Mouse (Mus musculus) liver, embryonic 16.5 days (tissue): ENCODE results near the gene Slc52a3. TPM values are rescaled to one million over a fixed set of nuclear protein-coding genes. Genes with fewer than 3 reads are reported as not detected.

Source experiments
- ATAC-seq: fragments of 200-750 bp; cut with Nextera tagmentation; 2 replicates; pipeline ENCODE4 v1.8.0; 2017; ENCODE audit warnings: low read depth, mild to moderate bottlenecking, moderate number of reproducible peaks, moderate library complexity
- H3K27ac ChIP-seq: fragments of 300-500 bp; sonication (generic); 2 replicates; pipeline ENCODE4 v1.5.1; 2014; ENCODE audit warnings: mild to moderate bottlenecking, low read length
- H3K27me3 ChIP-seq: fragments of 300-500 bp; sonication (generic); 2 replicates; pipeline ENCODE4 v1.6.1; 2014; ENCODE audit warnings: low read depth, low read length, mixed read lengths; ENCODE audit not compliant: control insufficient read depth, insufficient read depth
- H3K36me3 ChIP-seq: fragments of 300-500 bp; sonication (generic); 2 replicates; pipeline ENCODE4 v1.6.1; 2014; ENCODE audit warnings: mild to moderate bottlenecking; ENCODE audit not compliant: control insufficient read depth, insufficient read depth
- H3K4me1 ChIP-seq: fragments of 300-500 bp; sonication (generic); 2 replicates; pipeline ENCODE4 v1.6.1; 2014; ENCODE audit warnings: low read depth, low read length, mixed read lengths; ENCODE audit not compliant: control insufficient read depth
- H3K4me2 ChIP-seq: fragments of 300-500 bp; sonication (generic); 2 replicates; pipeline ENCODE4 v1.6.1; 2014; ENCODE audit warnings: low read depth, low read length, mixed read lengths
- H3K4me3 ChIP-seq: fragments of 300-500 bp; sonication (generic); 2 replicates; pipeline ENCODE4 v1.5.1; 2014; ENCODE audit warnings: low read depth, mild to moderate bottlenecking, low read length
- H3K9ac ChIP-seq: fragments of 300-500 bp; sonication (generic); 2 replicates; pipeline ENCODE4 v1.6.1; 2014; ENCODE audit warnings: low read depth, low read length
- H3K9me3 ChIP-seq: fragments of 300-500 bp; sonication (generic); replicated peaks from 2 replicates; pipeline ENCODE4 v1.6.1; 2016; ENCODE audit warnings: low read length; ENCODE audit not compliant: control insufficient read depth
- WGBS: fragments of 180-500 bp; shearing (Covaris S2); extraction: QIAGEN DNeasy Blood & Tissue Kit; methylation state at CpG from one replicate; pipeline ENCODE4 v1.1.7; 2014; ENCODE audit not compliant: insufficient replicate concordance; 5-methylcytosine and 5-hydroxymethylcytosine counted together
- polyA plus RNA-seq: library from polyadenylated mRNA; unstranded; fragments of >200 nt; fragmentation: Nextera tagmentation; extraction: Ambion mirVana; gene quantifications from 2 replicates; pipeline ENCODE4 v1.2.1, GENCODE M21; 2015

Gene Slc52a3
- polyA plus RNA-seq, 1 experiment from 2014 or later = 1.1 TPM

DNA sequence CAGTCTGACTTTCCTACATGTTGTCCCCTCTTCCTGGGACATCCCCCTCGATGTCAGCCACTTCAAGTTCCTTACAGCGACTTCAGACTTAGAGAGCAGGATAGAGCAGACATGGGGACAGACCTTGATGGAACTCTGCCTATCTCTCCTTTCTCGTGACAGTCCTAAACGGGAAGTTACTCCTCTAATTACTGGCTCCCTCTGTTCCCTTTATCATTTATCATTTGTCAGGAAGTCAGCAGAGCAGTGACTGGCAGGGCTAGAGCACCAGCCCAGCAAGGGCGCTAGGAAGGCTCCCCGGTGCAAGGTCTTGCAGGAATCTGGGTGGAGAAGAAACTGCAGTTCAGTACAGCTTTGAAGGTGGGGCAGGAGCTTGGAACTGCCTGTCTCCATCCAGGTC lies 6.2 kb downstream of the Slc52a3 start:
- no peaks in the 10 kb centered on the region for H3K36me3 ChIP-seq
- no peak overlapping the region for H3K4me3 ChIP-seq
- H3K4me2 ChIP-seq = no peak overlapping the region
- H3K27ac ChIP-seq = no peak overlapping the region
- H3K27me3 ChIP-seq = no peaks in the 10 kb centered on the region; the same call in none of the 2 replicates
- WGBS = 17% methylated on average over 6 of the region's 6 CpGs
- H3K4me1 ChIP-seq = peaks cover 13% of the 10 kb centered on the region
- no peak for ATAC-seq
- H3K9me3 ChIP-seq = no peaks in the 10 kb centered on the region
- H3K9ac ChIP-seq = no peak overlapping the region

GRCm38 (mm10) chr2:152007783-152008182 lies 11.5 kb downstream of the Slc52a3 start:
- H3K9ac ChIP-seq = no peak overlapping the region
- no peaks in the 10 kb centered on the region for H3K9me3 ChIP-seq
- WGBS = 57% methylated on average over 10 of the region's 10 CpGs
- no peak overlapping the region for H3K4me2 ChIP-seq
- H3K27me3 ChIP-seq = no peaks in the 10 kb centered on the region
- no peaks in the 10 kb centered on the region for H3K4me1 ChIP-seq
- ATAC-seq = no peak
- no peaks in the 10 kb centered on the region for H3K36me3 ChIP-seq
- H3K4me3 ChIP-seq = no peak overlapping the region
- H3K27ac ChIP-seq = no peak overlapping the region

DNA sequence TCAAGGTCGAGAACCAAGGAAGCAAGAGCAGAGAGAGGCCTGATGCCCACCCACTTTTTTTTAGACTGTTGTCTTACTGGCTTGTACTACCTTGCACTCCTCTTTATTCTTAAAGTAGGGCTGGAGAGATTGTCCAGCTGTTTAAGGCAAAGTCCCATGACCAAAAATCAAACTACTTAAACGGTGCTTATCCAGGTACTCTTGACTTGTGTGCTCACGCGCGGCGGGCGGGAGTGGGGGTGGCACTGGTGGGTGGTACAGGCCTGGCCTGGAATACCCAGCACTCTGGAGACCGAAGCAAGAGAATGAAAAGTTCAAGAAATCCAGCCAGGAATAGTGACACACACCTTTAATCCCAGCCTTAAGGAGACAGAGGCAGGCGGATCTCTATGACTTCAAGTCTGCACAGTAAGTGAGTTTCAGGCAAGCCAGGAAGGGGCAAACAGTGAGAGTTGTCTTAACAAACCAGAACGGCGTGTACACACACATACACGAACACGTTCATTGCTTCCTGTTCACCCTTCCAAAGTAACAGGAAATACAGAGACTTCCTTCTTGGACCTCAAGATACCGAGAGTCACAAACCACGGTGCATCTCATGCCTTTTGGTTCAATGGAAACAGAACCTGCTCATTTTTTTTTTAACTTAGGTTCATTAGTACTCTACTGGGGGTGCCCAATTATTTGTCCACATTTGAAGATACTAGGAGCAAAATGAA lies 12.9 kb downstream of the Slc52a3 start:
- Histone ChIP-seq H3K27me3 (no peaks in the 10 kb centered on the region), H3K36me3 (no peaks in the 10 kb centered on the region), H3K9ac (no peak overlapping the region), H3K27ac (no peak overlapping the region), H3K4me3 (no peak overlapping the region), H3K4me2 (no peak overlapping the region), H3K4me1 (no peaks in the 10 kb centered on the region), H3K9me3 (no peaks in the 10 kb centered on the region)
- ATAC-seq = no peak
- 46% methylated on average over 15 of the region's 15 CpGs for WGBS

- Histone ChIP-seq H3K36me3 (no peaks in the 10 kb centered on the region), H3K4me2 (no peak overlapping the region), H3K27ac (no peak overlapping the region), H3K4me3 (no peak overlapping the region), H3K4me1 (no peaks in the 10 kb centered on the region), H3K9ac (no peak overlapping the region), H3K27me3 (no peaks in the 10 kb centered on the region), H3K9me3 (no peaks in the 10 kb centered on the region)
- ATAC-seq = no peak
- WGBS = 34% methylated on average over 9 of the region's 9 CpGs
Observed at GRCm38 (mm10) chr2:152010251-152010650, 13.9 kb downstream of the Slc52a3 start.

- ATAC-seq = no peak
- H3K4me1 ChIP-seq = no peaks in the 10 kb centered on the region
Observed at GRCm38 (mm10) chr2:152010661-152011060, 14.3 kb downstream of the Slc52a3 start.

DNA sequence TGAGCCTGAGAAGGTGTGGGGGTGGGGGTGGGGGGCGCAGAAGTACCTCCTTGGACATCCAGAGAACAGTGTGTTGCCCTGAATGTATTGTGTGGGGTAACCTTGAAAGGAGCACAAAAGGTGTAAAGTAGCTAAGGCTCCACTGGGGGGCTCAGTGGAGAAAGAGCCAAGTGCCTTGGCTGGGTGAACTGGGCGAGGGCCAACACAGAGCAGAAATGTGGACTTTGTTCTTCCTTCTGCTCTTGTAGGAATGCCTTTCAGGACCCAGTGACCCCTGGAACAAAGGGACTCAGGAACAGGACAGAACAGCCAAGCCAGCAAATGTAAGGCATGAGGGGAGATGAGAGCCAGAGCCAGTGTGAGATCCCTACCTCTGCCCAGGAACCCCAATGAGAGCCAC lies 15.4 kb downstream of the Slc52a3 start:
- H3K4me3 ChIP-seq = no peak overlapping the region
- WGBS = 34% methylated on average over 2 of the region's 2 CpGs
- 0 out of 2 replicates have a peak, but pooled peaks have one; percentile 11 for ATAC-seq
- H3K4me1 ChIP-seq = no peaks in the 10 kb centered on the region
- H3K9ac ChIP-seq = no peak overlapping the region
- no peak overlapping the region for H3K27ac ChIP-seq
- no peaks in the 10 kb centered on the region for H3K27me3 ChIP-seq
- no peak overlapping the region for H3K4me2 ChIP-seq
- H3K36me3 ChIP-seq = no peaks in the 10 kb centered on the region
- no peaks in the 10 kb centered on the region for H3K9me3 ChIP-seq

More at GRCm38 (mm10) chr2:152010661-152011060, 14.3 kb downstream of the Slc52a3 start:
- H3K27ac ChIP-seq = no peak overlapping the region
- no peak overlapping the region for H3K4me3 ChIP-seq
- no peaks in the 10 kb centered on the region for H3K36me3 ChIP-seq
- H3K27me3 ChIP-seq = no peaks in the 10 kb centered on the region
- H3K9me3 ChIP-seq = no peaks in the 10 kb centered on the region
- WGBS = 66% methylated on average over 7 of the region's 7 CpGs
- H3K4me2 ChIP-seq = no peak overlapping the region
- no peak overlapping the region for H3K9ac ChIP-seq

GRCm38 (mm10) chr2:152012222-152012621 lies 15.9 kb downstream of the Slc52a3 start:
- no peak overlapping the region for H3K4me3 ChIP-seq
- no peaks in the 10 kb centered on the region for H3K27me3 ChIP-seq
- ATAC-seq = no peak
- H3K27ac ChIP-seq = no peak overlapping the region
- H3K9ac ChIP-seq = no peak overlapping the region
- no peaks in the 10 kb centered on the region for H3K9me3 ChIP-seq
- H3K4me2 ChIP-seq = no peak overlapping the region
- H3K4me1 ChIP-seq = no peaks in the 10 kb centered on the region
- H3K36me3 ChIP-seq = no peaks in the 10 kb centered on the region
- WGBS = 34% methylated on average over 4 of the region's 4 CpGs

- 29% methylated on average over 2 of the region's 2 CpGs for WGBS
- H3K27me3 ChIP-seq = no peaks in the 10 kb centered on the region
- H3K4me1 ChIP-seq = no peaks in the 10 kb centered on the region
- no peak overlapping the region for H3K4me3 ChIP-seq
- no peak overlapping the region for H3K27ac ChIP-seq
- ATAC-seq = no peak
- H3K9ac ChIP-seq = no peak overlapping the region
- H3K36me3 ChIP-seq = no peaks in the 10 kb centered on the region
- no peaks in the 10 kb centered on the region for H3K9me3 ChIP-seq
- H3K4me2 ChIP-seq = no peak overlapping the region
Observed at GRCm38 (mm10) chr2:152012701-152013100, 16.4 kb downstream of the Slc52a3 start.

DNA sequence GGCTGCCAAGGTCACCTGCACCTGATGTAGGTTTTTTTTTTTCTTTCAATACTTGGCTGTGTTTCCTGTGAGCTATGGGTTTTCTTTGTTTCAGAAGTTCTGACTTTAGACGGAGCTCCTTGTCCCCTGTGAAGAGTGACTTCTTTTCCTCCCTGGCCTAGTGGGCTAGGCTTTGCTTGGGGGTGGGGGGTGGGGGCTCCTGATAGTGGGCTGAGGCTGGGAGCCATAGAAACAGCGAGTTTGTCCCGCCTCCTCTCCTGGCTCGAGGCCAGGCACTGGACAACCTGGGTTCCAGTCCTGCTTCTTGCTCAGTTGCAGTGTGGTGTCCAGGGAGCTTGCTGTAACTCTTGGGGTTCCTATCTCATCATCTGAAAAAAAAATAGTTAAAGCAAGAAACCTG lies 19.7 kb downstream of the Slc52a3 start:
- Histone ChIP-seq H3K36me3 (no peaks in the 10 kb centered on the region), H3K4me3 (no peak overlapping the region), H3K27ac (no peak overlapping the region), H3K9ac (no peak overlapping the region), H3K4me2 (no peak overlapping the region), H3K4me1 (no peaks in the 10 kb centered on the region), H3K9me3 (no peaks in the 10 kb centered on the region), H3K27me3 (no peaks in the 10 kb centered on the region)
- no peak for ATAC-seq
- 45% methylated on average over 4 of the region's 4 CpGs for WGBS
